Mouse (Mus musculus) right cerebral cortex, postnatal 10 days (tissue): Measurements from ENCODE around the gene Eef1a2.

Experiments used
- DNase-seq, 2 experiments: peaks; one replicate each; pipeline ENCODE4 v3.0.0; 2021; ENCODE audit warnings: low spot score in 2 of 2

The Eef1a2 gene

DNA sequence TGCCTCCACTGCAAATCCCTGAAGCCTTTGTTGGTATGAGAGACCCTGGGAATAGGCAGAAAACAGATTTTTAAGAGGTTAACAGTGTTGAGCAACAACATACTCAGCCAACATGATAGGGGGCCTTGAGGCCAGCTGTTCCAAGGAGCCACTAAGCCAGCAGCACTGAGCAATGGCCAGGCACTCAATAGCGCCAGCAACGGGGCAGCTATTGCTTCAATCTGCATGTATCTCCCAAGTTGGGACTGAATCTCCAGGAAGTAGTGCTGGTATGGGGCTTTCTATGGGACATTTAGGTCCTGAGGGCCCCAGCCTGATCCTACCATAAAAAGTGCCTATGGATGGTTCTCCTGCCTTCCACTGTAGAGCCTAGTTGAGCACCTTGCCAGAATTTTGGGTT is 1.7 kb upstream of the Eef1a2 start:
- DNase-seq = peak in 1 of 2 experiments; percentile 44

DNA sequence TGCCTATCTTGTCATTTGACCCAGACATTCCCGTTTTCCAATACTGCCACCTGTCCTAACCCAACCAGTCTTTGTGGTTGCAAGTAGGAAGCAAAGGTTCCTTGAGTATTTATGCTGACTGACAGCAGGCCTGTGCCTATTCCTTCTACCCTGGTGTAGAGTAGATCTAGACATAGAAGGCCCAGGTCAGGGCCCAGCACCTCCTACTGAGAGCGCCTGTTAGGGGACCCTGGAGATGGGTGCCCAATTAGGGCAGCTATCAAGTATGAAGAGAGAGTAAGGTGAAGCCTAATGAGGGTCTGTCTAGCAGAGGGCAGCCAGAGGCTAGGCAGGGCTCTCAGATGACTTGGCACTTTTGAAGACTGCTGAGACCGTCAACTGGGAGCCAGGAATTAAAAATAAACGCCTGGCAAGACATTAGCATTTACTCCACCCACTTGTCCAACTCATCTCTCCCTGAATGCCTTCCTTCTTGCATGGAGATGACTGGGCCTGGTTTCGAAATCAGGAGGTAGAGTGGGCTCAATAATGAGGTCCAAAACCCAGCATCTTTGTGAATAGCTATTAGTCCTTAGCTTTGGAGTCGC is 995 bp upstream of the Eef1a2 start:
- DNase-seq = peak in 1 of 2 experiments; percentile 38

DNA sequence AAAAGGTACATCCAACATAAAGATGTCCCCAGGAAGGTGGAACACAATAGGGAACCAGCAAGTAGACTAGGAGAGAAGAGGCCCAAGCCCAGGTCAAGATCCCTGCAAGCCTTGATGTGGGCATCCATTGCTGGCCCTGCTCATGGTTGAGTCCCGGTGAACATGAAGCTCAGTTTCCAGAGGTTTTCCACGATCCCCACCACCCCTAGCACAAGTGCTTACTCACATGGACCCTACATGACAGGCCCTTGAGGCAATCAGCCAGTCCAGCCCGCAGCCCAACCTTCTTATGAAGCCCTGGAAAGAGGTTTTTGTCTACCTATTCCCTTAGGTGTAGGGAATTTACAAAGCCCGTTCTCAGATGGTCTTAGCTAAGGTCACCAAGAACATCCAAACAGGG is 366 bp upstream of the Eef1a2 start:
- DNase-seq = peak; percentile 37 to 57

DNA sequence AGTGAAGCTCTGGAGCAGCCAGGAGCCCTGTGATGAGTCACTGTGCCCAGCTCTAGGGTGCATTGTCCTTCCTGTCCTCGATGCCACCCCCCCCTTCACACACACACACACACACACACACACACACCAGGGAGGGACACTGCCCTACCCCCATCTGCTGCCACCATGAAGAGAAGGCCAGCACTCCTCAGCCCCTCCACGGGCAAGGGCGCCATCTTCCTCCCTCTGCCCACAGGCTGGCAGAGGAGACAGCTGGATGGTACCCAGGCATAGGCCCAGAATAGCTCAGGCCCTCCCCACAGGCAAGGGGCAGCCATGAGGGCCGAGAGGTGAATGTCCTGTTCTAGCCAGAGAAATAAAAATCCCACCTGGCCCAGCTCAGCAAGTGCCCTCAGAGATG is 1.0 kb downstream of the Eef1a2 start:
- peak; percentile 55 to 64 for DNase-seq

DNA sequence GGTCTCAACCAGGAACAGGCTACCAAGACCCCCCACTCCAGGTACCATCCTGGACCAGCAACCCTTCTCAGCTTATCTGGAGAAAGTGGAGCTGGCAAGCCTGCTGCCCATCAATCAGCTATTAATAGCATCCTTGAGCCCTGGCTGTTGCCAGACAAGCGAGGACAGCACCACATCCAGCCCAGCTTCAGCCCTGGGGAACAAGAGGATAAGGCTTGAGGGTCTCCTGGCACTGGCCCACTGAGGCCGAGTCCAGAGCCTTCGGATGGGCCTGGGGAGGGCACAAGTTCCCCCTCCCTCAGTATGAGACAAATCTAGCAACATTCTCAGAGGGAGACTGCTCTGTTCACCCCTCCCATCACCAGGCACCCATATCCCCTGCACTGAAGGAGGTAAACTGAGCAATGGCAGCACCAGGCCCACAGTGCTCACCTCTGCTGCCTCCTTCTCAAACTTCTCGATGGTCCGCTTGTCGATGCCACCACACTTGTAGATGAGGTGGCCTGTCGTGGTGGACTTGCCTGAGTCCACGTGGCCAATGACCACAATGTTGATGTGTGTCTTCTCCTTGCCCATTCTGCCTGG is 1.9 kb downstream of the Eef1a2 start:
- peak; percentile 35 to 47 for DNase-seq

DNA sequence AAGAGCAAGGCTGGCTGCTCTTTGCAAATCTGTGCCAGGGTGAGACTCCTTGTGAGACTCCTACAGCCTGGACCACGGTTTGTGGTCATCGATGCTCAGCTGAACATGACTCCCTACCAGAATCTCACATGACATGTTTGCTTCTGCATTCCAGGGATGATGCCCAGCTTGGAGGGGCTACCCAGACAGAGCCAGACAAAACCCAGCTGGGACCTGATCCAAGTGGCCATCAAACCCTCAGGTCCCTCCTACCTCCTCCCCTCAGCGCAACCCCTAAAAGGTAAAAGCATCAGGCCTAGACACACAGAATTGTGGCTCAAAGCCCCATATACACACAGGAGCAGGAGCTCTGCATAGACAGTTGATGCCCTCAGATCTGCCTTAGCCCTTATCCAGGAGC is 2.5 kb downstream of the Eef1a2 start:
- DNase-seq = peak in 1 of 2 experiments; percentile 49

DNA sequence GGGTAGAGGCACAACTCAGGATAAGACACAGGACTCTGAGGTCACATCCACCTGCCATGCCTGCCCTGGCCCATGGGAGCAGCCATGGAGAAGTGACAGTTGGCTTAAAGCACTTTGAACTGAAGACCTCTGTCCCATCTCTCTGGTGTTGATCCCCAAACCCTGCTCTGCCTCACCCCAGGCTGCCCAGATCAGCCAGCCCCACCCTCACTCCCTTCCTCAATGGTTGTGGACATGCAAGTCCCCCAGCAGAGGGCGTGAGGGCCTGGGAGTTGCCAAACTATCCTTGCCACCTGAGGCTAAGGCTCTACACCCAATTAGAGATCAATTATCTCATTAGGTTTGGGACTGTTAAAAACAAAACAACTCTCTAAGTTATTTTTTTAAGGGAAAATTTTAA is 3.0 kb downstream of the Eef1a2 start:
- peak; percentile 43 to 61 for DNase-seq

DNA sequence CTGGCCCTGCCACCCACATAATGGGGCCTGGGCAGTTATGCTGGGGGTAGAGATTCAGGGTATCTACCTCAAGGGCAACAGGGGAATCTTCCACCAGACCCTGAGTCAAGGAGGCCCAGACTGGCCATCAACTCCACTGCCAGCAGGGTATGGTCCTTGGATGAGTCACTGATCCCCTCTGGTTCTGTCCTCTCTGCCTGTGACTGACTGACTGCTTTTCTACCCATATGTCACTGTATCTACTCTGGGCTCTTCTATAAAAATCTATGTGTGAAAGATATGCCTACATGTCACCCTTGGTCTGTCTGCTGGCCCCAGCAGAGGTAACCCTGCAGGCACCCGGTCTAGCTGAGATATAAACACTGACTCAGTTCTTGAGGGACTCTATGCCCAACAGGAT is 3.7 kb downstream of the Eef1a2 start:
- DNase-seq = no peak

DNA sequence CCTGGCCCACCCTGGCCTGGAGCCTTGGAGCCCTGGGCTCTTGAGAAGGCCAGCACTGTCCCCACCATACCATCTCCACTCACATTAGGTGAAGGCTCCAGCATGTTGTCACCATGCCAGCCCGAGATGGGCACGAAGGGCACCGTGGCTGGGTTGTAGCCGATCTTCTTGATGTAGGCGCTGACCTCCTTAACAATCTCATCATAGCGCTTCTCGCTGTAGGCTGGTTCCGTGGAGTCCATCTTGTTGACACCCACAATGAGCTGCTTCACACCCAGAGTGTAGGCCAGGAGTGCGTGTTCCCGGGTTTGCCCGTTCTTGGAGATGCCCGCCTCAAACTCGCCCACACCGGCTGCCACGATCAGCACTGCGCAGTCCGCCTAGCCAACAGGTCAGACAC is 4.1 kb downstream of the Eef1a2 start:
- DNase-seq = peak; percentile 47 to 54

DNA sequence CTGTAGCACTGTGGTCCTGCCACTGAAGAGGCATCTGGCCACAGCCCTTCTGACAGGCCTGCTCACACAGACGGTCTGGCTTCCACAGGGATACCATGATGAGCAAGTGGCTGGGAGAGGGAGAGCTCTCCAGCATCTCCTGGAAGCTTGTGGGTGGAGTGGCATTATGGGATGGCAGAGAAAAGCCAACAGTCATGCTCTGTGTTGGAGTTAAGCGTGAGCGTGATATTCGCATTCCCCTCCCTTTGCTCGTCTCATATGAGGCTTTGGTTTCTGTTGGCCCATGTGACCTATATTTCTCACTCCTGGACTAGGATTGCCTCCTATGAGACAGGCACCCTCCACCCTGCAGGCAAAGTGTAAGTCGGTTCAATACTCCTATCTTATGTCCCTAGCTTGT is 6.5 kb downstream of the Eef1a2 start:
- peak; percentile 32 to 61 for DNase-seq

DNA sequence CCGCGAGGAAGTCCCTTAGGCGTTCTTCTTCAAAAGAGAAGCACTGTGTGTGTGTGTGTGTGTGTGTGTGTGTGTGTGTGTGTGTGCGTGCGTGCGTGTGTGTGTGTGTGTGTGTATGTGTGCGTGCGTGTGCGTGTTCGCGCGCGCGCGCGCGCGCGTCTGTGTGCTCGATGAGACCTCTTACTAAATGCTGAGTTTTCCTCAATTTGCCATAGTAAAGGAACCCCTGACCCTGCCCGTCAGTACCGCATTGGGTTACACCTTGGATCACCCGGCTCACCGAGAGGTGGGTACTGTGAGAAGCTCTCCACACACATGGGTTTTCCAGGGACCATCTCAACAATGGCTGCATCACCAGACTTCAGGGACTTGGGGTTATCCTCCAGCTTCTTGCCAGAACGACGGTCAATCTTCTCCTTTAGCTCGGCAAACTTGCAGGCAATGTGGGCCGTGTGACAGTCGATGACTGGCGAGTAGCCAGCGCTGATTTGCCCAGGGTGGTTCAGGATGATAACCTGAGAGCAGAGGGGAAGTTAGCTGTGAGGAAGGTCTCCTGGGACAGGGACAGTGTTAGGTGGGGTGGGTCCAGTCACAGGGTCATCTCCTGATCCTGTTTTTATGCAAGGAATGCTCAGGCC is 8.4 kb downstream of the Eef1a2 start:
- peak in 1 of 2 experiments; percentile 53 for DNase-seq

DNA sequence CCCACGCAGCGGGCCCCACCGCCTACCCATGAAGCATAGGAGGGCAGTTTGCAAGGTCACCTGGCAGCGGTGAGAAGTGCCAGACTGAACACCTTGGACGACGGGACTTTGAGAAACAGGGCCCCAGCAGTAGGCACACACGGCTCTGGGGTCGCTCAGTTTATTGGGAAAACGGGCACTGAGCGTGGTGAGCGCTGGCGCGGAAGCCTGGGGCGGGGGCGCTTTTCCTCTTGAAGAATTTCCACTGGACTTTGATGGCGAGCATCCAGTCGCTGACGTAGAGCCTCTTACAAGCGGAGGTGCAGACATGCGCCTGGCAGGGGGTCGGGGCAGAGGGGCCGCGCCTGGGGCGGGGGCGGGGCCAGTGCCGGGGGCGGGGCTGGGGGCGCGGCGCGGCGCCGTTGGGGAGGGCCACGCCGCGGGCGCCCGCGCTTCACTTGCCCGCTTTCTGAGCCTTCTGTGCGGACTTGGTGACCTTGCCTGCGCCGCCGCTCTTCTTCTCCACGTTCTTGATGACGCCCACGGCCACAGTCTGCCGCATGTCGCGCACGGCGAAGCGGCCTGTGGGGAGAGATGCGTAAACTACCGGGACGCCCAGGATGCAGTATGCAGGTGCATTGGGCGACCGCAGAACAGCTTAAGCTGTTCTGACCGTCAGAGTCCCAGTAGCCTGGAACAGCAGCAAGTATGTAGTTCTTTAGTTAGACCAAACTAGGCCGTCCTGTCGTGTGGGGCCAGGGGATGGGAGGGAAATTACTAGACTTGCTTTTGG is 9.1 kb downstream of the Eef1a2 start:
- peak in 1 of 2 experiments; percentile 71 for DNase-seq

DNA sequence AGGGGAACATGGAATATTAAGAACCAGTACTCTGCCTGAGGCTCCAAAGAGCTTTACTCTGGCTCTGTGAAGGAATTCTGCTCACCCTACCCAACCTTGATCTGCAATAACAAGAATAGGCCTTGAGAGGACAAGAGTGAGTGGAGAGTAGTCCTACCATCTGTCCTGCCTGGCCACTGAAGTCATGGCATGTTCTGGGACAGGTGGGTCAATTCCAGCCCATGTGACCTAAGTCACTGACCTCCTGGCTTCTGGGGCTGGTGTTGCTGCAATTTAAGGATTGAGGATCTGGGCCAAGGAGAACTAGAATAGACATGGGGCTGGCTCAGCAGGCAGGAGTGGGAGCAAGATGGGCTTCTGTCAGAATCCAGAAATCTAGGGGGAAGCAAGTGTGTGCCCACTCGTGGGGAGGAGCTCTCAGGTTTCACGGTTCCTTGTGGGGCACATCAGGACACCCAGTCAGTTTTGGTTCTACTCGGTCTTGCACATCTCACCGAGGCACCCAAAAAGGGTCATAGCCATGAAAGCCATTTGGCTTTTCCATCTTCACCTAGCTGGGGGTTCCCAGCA is 9.8 kb downstream of the Eef1a2 start:
- DNase-seq = peak in 1 of 2 experiments; percentile 33

DNA sequence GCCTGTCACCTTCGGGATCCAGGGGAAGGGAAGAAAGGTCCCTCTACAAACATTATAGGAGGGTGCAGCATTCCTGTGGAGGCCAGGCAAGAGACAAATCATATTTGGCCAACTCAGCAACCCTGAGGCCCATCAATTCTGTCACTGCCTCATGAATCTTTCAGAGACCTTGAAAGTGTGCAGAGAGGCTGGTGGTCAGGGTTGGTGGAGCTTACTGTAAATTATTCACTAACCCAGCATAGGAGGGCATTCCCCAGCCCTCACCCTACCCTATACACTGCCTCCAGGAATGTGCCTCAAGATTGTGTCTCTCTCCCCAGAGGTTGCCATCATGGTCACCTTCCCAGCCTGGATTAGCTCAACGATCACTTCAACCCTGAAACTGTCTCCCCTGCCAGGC is 12.1 kb downstream of the Eef1a2 start:
- DNase-seq = no peak

DNA sequence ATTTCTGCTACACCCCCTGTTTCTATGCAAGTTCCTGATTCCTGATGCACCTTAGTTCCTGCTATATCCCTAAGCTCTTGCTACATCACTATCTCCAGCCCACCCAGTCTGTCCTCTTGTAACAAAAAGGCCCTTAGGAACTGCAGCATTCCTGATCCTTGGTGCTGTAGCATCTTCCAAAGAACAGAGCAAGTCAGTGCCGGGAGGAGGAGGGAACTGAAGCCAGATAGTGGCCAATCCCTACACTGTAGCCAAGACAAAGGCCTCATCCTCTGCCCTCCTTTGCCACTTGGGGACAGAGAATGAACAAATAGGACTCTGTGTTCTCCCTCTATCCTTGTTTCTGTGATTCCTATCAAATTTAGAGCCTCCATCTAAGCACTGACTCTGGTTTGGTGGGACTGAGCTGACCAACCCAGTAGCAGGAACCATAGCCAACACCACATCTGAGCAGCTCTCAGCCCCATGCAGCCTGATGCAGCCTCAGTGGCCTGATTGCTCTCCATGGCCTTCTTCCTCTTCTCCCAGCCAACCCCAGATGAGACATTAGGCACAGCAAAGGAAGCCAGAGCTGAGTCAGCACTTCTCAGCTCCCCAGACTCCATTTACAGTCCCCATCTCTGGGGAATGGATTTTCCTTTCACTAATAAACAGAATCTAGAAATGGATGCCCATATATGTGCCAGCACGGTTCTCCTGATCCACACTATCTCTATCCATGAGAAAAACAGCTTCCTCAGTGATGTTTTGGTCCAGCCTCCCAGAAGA is 13.1 kb downstream of the Eef1a2 start:
- no peak for DNase-seq

DNA sequence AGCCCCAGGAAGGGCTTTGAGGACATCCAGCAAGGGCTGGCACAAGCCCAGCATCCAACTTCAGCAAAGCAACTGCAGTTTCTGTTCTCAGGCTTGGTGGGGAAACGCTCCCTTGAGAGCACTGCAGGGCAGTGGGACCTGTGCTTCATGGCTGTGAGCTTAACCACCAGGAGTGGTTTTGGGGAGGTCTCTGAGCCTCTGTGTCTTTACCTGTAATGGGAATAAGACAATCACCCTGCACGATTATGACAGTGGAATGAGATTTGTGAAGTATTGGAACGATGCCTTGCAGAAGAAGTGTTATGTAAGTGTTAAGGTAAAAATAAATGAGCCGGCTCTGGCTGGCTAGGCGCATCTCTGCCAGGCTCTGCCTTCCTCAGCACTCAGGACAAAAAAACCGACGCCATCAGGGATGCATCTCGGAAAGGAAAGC is 14.1 kb downstream of the Eef1a2 start:
- DNase-seq = peak in 1 of 2 experiments; percentile 62

DNA sequence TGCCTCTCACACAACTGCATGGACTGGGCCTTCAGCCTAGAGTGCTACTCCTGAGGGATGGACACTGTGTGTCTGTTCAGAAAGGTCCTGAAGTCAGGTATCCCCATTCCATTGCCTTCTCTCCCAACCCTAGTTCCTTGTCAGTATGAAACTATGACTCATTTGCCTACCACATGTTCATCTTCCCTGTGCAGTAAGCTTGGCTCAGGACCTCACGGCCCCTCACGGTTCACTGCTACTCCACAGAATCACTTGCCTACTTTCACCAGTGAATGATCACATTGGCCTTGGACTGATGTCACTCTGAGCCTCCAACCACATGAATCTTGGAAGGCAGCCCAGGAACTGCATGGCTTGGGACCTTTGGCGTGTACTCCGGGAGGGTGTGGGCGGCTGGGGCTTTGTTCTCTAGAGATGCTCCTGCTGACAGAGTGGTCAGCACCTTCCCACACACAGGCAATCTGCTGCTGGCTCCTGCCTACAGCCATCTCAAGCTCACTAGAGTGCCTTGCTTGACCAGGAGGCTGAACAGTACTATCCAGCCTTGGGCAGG is 17.1 kb downstream of the Eef1a2 start:
- DNase-seq = no peak

DNA sequence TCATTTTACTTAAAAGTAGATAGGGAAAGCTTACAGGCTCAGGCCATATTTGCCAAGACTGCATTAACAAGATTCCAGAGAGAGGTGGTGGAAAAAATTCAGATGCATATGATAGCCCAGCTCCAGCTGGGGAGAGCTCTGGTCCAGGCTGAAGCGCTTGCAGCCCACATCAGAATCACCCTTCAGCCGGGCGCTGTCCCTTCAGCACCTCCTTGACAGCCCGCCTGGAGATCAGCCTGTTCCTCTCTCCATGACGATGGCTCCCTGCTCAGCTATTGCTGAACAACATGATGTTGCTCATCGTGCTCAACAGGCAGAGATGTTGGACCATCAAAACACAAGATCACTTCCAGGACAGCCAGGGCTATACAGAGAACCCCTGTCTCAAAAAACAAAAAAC is 19.9 kb downstream of the Eef1a2 start:
- peak in 1 of 2 experiments; percentile 35 for DNase-seq

DNA sequence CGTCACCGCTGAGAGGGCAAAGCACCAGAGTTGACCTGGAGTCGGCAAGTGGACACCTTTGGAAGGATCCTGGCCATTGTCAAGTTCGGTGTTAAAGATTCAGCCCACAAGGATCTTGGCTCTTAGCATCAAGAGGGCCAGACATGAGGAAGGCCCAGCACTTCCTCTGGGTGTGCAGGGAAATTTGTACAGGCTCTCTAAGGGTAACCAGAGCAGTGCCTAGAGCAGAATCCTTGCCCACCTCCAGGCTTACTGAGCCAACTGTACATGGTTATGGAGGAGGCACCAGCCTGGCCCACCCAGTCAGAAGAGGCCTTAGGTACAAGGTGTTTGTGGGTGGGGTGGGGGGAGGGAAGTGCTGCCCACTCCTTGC is 21.4 kb downstream of the Eef1a2 start:
- DNase-seq = no peak

DNA sequence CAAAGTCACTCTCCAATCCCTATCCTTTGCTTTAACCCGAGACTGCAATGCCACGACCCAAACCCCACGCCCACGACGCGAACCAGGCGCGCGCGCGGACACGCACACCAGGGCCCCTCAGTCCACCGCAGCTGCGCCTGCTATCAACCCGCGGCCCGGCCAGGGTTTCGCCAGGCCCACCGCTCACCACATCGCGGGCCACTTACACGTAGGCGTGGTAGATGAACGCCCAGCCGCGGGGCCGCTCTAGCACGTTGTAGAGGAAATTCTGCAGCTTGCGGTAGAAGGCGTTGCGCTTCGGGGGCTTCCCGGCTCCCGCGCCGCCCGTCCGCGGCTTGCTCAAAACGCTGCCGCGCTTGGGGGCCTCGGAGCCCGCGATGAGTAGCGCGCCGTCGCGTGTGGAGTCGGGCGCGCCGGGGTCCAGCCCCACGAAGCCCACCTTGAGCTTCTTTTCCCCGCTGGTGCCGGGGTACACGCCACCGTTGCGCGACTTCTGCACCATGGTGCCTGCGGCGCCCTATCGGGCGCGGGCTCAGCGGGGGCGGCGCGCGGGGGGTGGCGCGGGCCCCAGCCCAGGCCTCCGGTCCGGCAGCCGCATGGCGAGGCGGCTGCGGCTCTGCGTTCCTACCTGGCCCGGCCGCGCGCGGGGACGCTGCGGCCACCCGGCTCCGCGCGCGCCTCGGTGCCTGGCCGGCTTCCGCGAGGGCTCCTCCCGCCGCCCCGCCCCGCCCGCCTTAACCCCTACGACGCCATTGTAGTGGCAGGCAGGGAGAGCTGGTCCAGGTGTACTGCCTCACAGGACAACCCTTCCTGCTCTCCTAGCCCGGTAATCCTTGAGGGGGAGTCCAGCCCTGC is 22.0 kb downstream of the Eef1a2 start, which contains the start of gene Kcnq2:
Kcnq2 (minus strand) TSS at position 710 of the 855 bp plus-strand sequence.
- peak; percentile 65 to 69 for DNase-seq
